ENCODE assay signal across 7 mouse cellular contexts in the genomic region with DNA sequence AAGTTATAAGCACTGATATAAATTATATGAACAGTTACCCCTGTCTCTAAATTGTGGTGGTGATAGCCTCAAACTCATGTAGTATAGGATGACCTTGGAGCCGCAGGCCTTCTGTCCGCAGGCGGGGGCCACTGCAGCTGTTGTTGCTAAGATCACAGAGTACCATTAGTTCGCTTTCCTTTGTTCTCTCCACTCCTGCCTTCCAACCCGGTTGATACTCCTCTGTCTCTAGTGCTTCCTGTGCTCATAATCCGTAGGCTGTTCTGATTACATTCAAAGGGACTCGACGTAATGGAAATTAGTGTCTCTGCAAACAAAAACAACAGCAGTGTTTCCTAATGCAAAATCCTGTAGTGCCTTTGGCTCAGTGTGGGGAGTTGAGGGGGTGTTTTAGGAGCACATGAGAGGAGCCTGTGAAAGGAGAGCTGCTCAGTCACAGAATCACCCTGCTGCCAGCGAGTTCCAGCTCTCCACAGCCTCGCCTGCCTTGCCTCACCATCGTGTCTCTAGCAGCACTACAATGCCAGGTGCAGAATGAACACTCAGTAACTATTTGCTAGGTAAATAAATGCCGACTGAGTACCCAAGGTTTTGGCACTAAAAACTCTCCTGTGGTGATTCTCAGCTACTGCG. TPM values are rescaled to one million over a fixed set of nuclear protein-coding genes. Genes with fewer than 3 reads are reported as not detected.
DNase-seq lines count a peak whose midpoint lies in the region; ATAC-seq and TF ChIP-seq lines count a peak whose summit lies in the region.

No protein-coding gene starts in this region.

- no peak for ATAC-seq in embryonic facial prominence, embryonic 11.5 days (replicated peaks; ENCODE audit: insufficient number of reproducible peaks, low FRiP score, low TSS enrichment, low read depth)
- peak; percentile 42; the same call in 1 of the 2 replicates for ATAC-seq in limb, embryonic 12.5 days (ENCODE audit: insufficient number of reproducible peaks, insufficient read depth, low FRiP score, low TSS enrichment, low read depth)
- ATAC-seq in activated CD4-positive, CD25-positive, alpha-beta regulatory T cell, adult 4 months = no peak

- TF ChIP-seq POLR2A in small intestine, adult 2 months (IDR thresholded peaks at IDR 0.05; ENCODE audit: low read depth, low read length) = no peak
- no peak for TF ChIP-seq POLR2A in kidney, adult 2 months (IDR thresholded peaks at IDR 0.05; ENCODE audit: low read depth, low read length)

- no peak overlapping the region for H3K27ac ChIP-seq in embryonic facial prominence, embryonic 11.5 days (replicated peaks; ENCODE audit: low read depth, low read length)
- peak overlapping the region; percentile 64; the same call in 1 of the 2 replicates for H3K27ac ChIP-seq in limb, embryonic 12.5 days
- H3K27ac ChIP-seq in small intestine, adult 2 months (ENCODE audit: insufficient read depth, low read depth, low read length) = peak overlapping the region; percentile 27
- no peak overlapping the region; the same call in 1 of the 2 replicates for H3K27ac ChIP-seq in kidney, adult 2 months (ENCODE audit: insufficient read depth, low read depth, low read length)

- WGBS in embryonic facial prominence, embryonic 11.5 days = 41% methylated on average over 13 of the region's 13 CpGs
- 35% methylated on average over 13 of the region's 13 CpGs for WGBS in limb, embryonic 12.5 days
- 30% methylated on average over 13 of the region's 13 CpGs for WGBS in small intestine, adult 2 months
- WGBS in kidney, adult 2 months = 37% methylated on average over 13 of the region's 13 CpGs

- no peaks in the 10 kb centered on the region for H3K4me1 ChIP-seq in embryonic facial prominence, embryonic 11.5 days (ENCODE audit: control insufficient read depth, insufficient read depth, low read length)
- H3K4me1 ChIP-seq in limb, embryonic 12.5 days (replicated peaks) = 0 out of 2 replicates have a peak, but pooled peaks cover 5% of the 10 kb centered on the region
- peaks cover 8% of the 10 kb centered on the region; the same call in 1 of the 2 replicates for H3K4me1 ChIP-seq in small intestine, adult 2 months (ENCODE audit: control insufficient read depth, insufficient read depth, insufficient read length, low read length)
- H3K4me1 ChIP-seq in kidney, adult 2 months (ENCODE audit: control insufficient read depth, insufficient read depth, low read length) = peaks cover 14% of the 10 kb centered on the region; the same call in 1 of the 2 replicates

- H3K27me3 ChIP-seq in embryonic facial prominence, embryonic 11.5 days (ENCODE audit: control insufficient read depth, insufficient read depth, low read length) = no peaks in the 10 kb centered on the region
- H3K27me3 ChIP-seq in limb, embryonic 12.5 days = peaks cover 5% of the 10 kb centered on the region; the same call in 1 of the 2 replicates
- H3K27me3 ChIP-seq in small intestine, adult 2 months (ENCODE audit: control insufficient read depth, insufficient read depth, low read length) = no peaks in the 10 kb centered on the region
- H3K27me3 ChIP-seq in kidney, adult 2 months (replicated peaks; ENCODE audit: control insufficient read depth, insufficient read depth, low read length) = no peaks in the 10 kb centered on the region

- no peak overlapping the region for H3K9ac ChIP-seq in embryonic facial prominence, embryonic 11.5 days (replicated peaks; ENCODE audit: low read length)
- no peak overlapping the region for H3K9ac ChIP-seq in limb, embryonic 12.5 days (replicated peaks)

- no peak overlapping the region for H3K4me2 ChIP-seq in embryonic facial prominence, embryonic 11.5 days (ENCODE audit: low read depth, low read length)
- no peak overlapping the region for H3K4me2 ChIP-seq in limb, embryonic 12.5 days

- DNase-seq in left cerebral cortex, adult 18-20 months (ENCODE audit: low spot score in 2 of 2) = peak; percentile 2 to 3
- DNase-seq in left cerebral cortex, adult 11 months (ENCODE audit: low spot score) = no peak
- DNase-seq in embryonic facial prominence, embryonic 11.5 days (ENCODE audit: low spot score) = peak; percentile 17
- no peak for DNase-seq in kidney, adult 2 months

- no peaks in the 10 kb centered on the region for H3K9me3 ChIP-seq in embryonic facial prominence, embryonic 11.5 days (replicated peaks; ENCODE audit: control insufficient read depth, low read length)
- no peaks in the 10 kb centered on the region for H3K9me3 ChIP-seq in limb, embryonic 12.5 days

- H3K36me3 ChIP-seq in embryonic facial prominence, embryonic 11.5 days (replicated peaks; ENCODE audit: control insufficient read depth, insufficient read depth, low read depth, low read length) = no peaks in the 10 kb centered on the region
- peaks cover 8% of the 10 kb centered on the region for H3K36me3 ChIP-seq in limb, embryonic 12.5 days
- no peaks in the 10 kb centered on the region for H3K36me3 ChIP-seq in small intestine, adult 2 months (ENCODE audit: control insufficient read depth, insufficient read depth, low read length)
- no peaks in the 10 kb centered on the region for H3K36me3 ChIP-seq in kidney, adult 2 months (ENCODE audit: control insufficient read depth, insufficient read depth, low read length)

- H3K4me3 ChIP-seq in embryonic facial prominence, embryonic 11.5 days (ENCODE audit: low read depth, low read length) = no peak overlapping the region
- H3K4me3 ChIP-seq in limb, embryonic 12.5 days (replicated peaks) = no peak overlapping the region
- no peak overlapping the region for H3K4me3 ChIP-seq in small intestine, adult 2 months (ENCODE audit: low read depth, low read length)
- no peak overlapping the region for H3K4me3 ChIP-seq in kidney, adult 2 months (ENCODE audit: insufficient read depth, low read depth, low read length)

- TF ChIP-seq CTCF in small intestine, adult 2 months (IDR thresholded peaks at IDR 0.05; ENCODE audit: extremely low read depth, insufficient read length, insufficient replicate concordance, low read depth, low read length) = no peak
- TF ChIP-seq CTCF in kidney, adult 2 months (conservative IDR thresholded peaks at IDR 0.05; ENCODE audit: insufficient read depth, insufficient read length, low read depth, low read length) = no peak

RNA-seq across cellular contexts. Expression of a gene that starts 53.9 kb away (rescaled TPM):
- 1 to 10 TPM; 7.2 to 8.3 TPM for total RNA-seq in left cerebral cortex, adult 18-20 months (2021)
- polyA plus RNA-seq in embryonic facial prominence, embryonic 11.5 days (2014; fragmentation: Nextera tagmentation; extraction: Ambion mirVana) = 30.0 and 31.7 TPM in 2 replicates
- 35.5 and 38.2 TPM in 2 replicates for polyA plus RNA-seq in limb, embryonic 12.5 days (2016; fragmentation: Nextera tagmentation; extraction: Ambion mirVana)
- polyA plus RNA-seq in small intestine, adult 2 months (2012; rRNA removed) = 0.67 and 1.0 TPM in 2 replicates
- polyA plus RNA-seq in kidney, adult 2 months (2012; rRNA removed) = 4.4 and 5.0 TPM in 2 replicates
- 1 to 10 TPM; 6.2 to 8.2 TPM for polyA plus RNA-seq in activated CD4-positive, CD25-positive, alpha-beta regulatory T cell, adult 4 months (2017; shearing (Covaris generic))

Comparison
In these comparisons a context has a peak if more than half of its experiments do, and no peak if none do; other contexts are left out.
1. DNase-seq: peak in left cerebral cortex, adult 18-20 months (2 of 2) and embryonic facial prominence, embryonic 11.5 days (single experiment); none in left cerebral cortex, adult 11 months (single experiment) and kidney, adult 2 months (single experiment).
2. H3K27ac ChIP-seq: peak in limb, embryonic 12.5 days (single experiment) and small intestine, adult 2 months (single experiment); none in embryonic facial prominence, embryonic 11.5 days (single experiment) and kidney, adult 2 months (single experiment).